Mouse (Mus musculus): ENCODE results near the gene Otud7b. TPM values are rescaled to one million over a fixed set of nuclear protein-coding genes. Genes with fewer than 3 reads are reported as not detected.

The Otud7b gene
- polyA plus RNA-seq, 1 experiment from 2014 or later = 10.8 TPM

GRCm38 (mm10) chr3:96135011-96135410, 30.7 kb downstream of the Otud7b start:
- no peak overlapping the region for H3K4me2 ChIP-seq (replicated peaks; ENCODE audit: low read depth, low read length)
- no peak overlapping the region for H3K4me3 ChIP-seq (ENCODE audit: low read depth, low read length)
- no peaks in the 10 kb centered on the region for H3K9me3 ChIP-seq (ENCODE audit: control insufficient read depth, low read length)
- DNase-seq (ENCODE audit: low spot score) = no peak
- no peaks in the 10 kb centered on the region for H3K27me3 ChIP-seq (ENCODE audit: control insufficient read depth, insufficient read depth, low read length)
- no peak overlapping the region for H3K27ac ChIP-seq (ENCODE audit: low read depth, low read length)
- H3K36me3 ChIP-seq (ENCODE audit: control insufficient read depth, insufficient read depth, low read length) = no peaks in the 10 kb centered on the region
- H3K4me1 ChIP-seq (replicated peaks; ENCODE audit: control insufficient read depth, insufficient read depth, low read length) = no peaks in the 10 kb centered on the region
- no peak for ATAC-seq (ENCODE audit: low FRiP score)
- WGBS = 81% methylated on average over 3 of the region's 3 CpGs
- H3K9ac ChIP-seq (ENCODE audit: low read depth, low read length) = no peak overlapping the region

DNA sequence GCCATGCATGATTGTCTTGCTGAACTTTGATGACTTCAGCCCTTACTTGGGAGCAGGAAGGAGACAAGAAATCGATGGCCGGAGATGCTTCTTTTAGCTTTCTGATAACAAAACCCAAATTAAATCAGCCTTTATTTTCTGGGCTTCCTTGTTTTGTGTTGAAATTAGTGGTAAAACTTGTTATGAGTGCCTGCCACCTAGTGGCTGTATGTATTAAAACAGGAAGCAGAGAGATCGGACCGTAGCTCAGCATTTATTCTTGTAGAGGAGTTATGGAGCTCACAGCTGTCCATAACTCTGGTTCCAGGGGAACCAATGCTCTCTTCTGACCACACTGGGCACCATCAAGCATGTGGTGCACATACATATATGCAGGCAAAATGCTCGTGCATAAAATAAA, 43.6 kb downstream of the Otud7b start:
- DNase-seq (ENCODE audit: low spot score) (peak; percentile 70), ATAC-seq (ENCODE audit: low FRiP score) (no peak)

DNA sequence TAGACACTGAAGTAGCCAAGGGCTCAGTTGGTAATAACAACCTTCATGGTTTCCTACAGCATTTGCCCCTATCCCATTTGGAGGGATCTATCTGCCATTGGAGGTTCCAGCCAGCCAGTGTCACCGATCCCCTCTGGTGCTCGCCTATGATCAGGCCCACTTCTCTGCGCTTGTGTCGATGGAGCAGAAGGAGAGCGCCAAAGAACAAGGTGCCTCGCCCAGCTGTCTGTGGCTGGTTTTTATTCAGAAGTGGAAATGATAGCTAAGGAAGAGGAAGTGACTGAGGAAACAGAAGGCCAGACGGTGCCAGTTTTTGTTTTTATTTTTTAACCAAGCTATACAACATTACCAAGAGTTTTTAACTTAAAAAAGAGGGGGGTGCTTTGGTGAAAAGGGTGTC, 47.5 kb downstream of the Otud7b start:
- no peaks in the 10 kb centered on the region for H3K27me3 ChIP-seq (ENCODE audit: control insufficient read depth, insufficient read depth, low read length)
- DNase-seq (ENCODE audit: low spot score) (no peak), ATAC-seq (ENCODE audit: low FRiP score) (no peak)
- H3K4me2 ChIP-seq (replicated peaks; ENCODE audit: low read depth, low read length) = no peak overlapping the region
- no peaks in the 10 kb centered on the region for H3K4me1 ChIP-seq (replicated peaks; ENCODE audit: control insufficient read depth, insufficient read depth, low read length)
- 90% methylated on average over 7 of the region's 7 CpGs for WGBS
- no peak overlapping the region for H3K27ac ChIP-seq (ENCODE audit: low read depth, low read length)
- no peaks in the 10 kb centered on the region for H3K9me3 ChIP-seq (ENCODE audit: control insufficient read depth, low read length)
- no peaks in the 10 kb centered on the region; the same call in 1 of the 2 replicates for H3K36me3 ChIP-seq (ENCODE audit: control insufficient read depth, insufficient read depth, low read length)
- no peak overlapping the region for H3K4me3 ChIP-seq (ENCODE audit: low read depth, low read length)
- no peak overlapping the region for H3K9ac ChIP-seq (ENCODE audit: low read depth, low read length)

More for the DNA sequence above, 43.6 kb downstream of the Otud7b start:
- Histone ChIP-seq H3K27ac (ENCODE audit: low read depth, low read length) (no peak overlapping the region), H3K36me3 (ENCODE audit: control insufficient read depth, insufficient read depth, low read length) (no peaks in the 10 kb centered on the region; the same call in 1 of the 2 replicates), H3K27me3 (ENCODE audit: control insufficient read depth, insufficient read depth, low read length) (no peaks in the 10 kb centered on the region), H3K4me3 (ENCODE audit: low read depth, low read length) (no peak overlapping the region), H3K4me2 (replicated peaks; ENCODE audit: low read depth, low read length) (no peak overlapping the region), H3K9ac (ENCODE audit: low read depth, low read length) (no peak overlapping the region), H3K4me1 (replicated peaks; ENCODE audit: control insufficient read depth, insufficient read depth, low read length) (no peaks in the 10 kb centered on the region), H3K9me3 (ENCODE audit: control insufficient read depth, low read length) (no peaks in the 10 kb centered on the region)
- 32% methylated on average over 5 of the region's 5 CpGs for WGBS

DNA sequence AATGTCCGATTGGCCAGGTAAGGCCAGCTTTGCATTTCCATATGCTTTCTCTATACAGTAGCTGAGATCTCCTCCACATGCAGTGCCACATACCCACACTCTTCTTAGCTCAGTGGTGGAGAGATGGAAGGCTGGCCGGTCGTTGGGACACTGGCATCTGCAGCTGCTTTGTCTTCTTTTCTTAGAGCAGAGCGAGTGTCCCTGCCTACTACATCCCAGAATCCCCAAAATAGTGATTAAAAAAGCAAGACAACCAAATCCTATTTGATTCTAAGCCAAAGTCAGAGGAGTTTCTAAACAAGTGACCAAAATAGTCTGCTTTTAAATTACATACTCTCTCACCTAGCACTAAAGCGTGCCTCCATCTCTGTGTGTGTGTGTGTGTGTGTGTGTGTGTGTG, 48.3 kb downstream of the Otud7b start:
- Histone ChIP-seq H3K4me1 (replicated peaks; ENCODE audit: control insufficient read depth, insufficient read depth, low read length) (no peaks in the 10 kb centered on the region), H3K9me3 (ENCODE audit: control insufficient read depth, low read length) (no peaks in the 10 kb centered on the region), H3K27ac (ENCODE audit: low read depth, low read length) (no peak overlapping the region), H3K9ac (ENCODE audit: low read depth, low read length) (no peak overlapping the region), H3K27me3 (ENCODE audit: control insufficient read depth, insufficient read depth, low read length) (no peaks in the 10 kb centered on the region), H3K4me3 (ENCODE audit: low read depth, low read length) (no peak overlapping the region), H3K4me2 (replicated peaks; ENCODE audit: low read depth, low read length) (no peak overlapping the region), H3K36me3 (ENCODE audit: control insufficient read depth, insufficient read depth, low read length) (no peaks in the 10 kb centered on the region; the same call in 1 of the 2 replicates)
- 93% methylated on average over 5 of the region's 5 CpGs for WGBS
- DNase-seq (ENCODE audit: low spot score) (no peak), ATAC-seq (ENCODE audit: low FRiP score) (no peak)

DNA sequence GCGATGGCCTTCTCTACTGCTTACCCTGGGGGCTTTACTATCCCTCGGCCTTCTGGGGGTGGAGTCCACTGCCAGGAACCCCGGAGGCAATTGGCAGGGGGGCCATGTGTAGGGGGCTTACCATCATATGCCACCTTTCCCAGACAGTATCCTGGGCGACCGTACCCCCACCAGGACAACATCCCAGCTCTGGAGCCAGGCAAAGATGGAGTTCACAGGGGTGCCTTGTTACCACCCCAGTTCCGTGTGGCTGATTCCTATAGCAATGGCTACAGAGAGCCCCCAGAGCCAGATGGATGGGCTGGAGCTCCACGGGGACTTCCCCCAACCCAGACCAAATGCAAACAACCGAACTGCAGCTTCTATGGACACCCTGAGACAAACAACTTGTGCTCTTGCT, 51.2 kb downstream of the Otud7b start:
- 86% methylated on average over 8 of the region's 8 CpGs for WGBS
- no peak overlapping the region for H3K27ac ChIP-seq (ENCODE audit: low read depth, low read length)
- DNase-seq (ENCODE audit: low spot score) (no peak), ATAC-seq (ENCODE audit: low FRiP score) (no peak)
- H3K9ac ChIP-seq (ENCODE audit: low read depth, low read length) = no peak overlapping the region
- H3K9me3 ChIP-seq (ENCODE audit: control insufficient read depth, low read length) = no peaks in the 10 kb centered on the region
- H3K4me1 ChIP-seq (replicated peaks; ENCODE audit: control insufficient read depth, insufficient read depth, low read length) = no peaks in the 10 kb centered on the region
- no peaks in the 10 kb centered on the region for H3K27me3 ChIP-seq (ENCODE audit: control insufficient read depth, insufficient read depth, low read length)
- H3K4me3 ChIP-seq (ENCODE audit: low read depth, low read length) = no peak overlapping the region
- H3K36me3 ChIP-seq (ENCODE audit: control insufficient read depth, insufficient read depth, low read length) = no peaks in the 10 kb centered on the region; the same call in 1 of the 2 replicates
- no peak overlapping the region for H3K4me2 ChIP-seq (replicated peaks; ENCODE audit: low read depth, low read length)

DNA sequence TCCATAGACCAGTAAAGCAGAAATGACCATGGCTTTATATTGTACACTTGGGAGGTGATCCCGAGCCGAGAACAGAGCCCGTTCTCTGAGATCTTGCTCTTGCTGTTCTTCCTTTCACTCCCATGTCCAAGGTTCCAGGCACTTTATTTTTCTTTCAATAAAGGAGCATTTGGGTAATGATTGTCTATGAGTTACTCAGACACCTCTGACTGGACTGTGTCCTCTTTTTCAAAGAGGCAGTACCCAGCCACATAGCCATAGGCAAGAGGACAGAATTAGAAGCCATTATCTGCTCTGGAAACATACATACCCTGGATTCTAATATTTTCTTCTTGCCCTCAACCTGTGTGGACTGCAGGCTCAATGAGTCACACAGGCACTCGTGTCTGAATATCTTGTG, 55.5 kb downstream of the Otud7b start:
- H3K9ac ChIP-seq (ENCODE audit: low read depth, low read length) = no peak overlapping the region
- H3K27me3 ChIP-seq (ENCODE audit: control insufficient read depth, insufficient read depth, low read length) = peaks cover 3% of the 10 kb centered on the region; the same call in 1 of the 2 replicates
- H3K4me2 ChIP-seq (replicated peaks; ENCODE audit: low read depth, low read length) = no peak overlapping the region
- H3K36me3 ChIP-seq (ENCODE audit: control insufficient read depth, insufficient read depth, low read length) = no peaks in the 10 kb centered on the region; the same call in 1 of the 2 replicates
- DNase-seq (ENCODE audit: low spot score) = no peak
- no peak overlapping the region for H3K4me3 ChIP-seq (ENCODE audit: low read depth, low read length)
- H3K27ac ChIP-seq (ENCODE audit: low read depth, low read length) = no peak overlapping the region
- ATAC-seq (ENCODE audit: low FRiP score) = no peak
- peaks cover 8% of the 10 kb centered on the region; the same call in 1 of the 2 replicates for H3K4me1 ChIP-seq (replicated peaks; ENCODE audit: control insufficient read depth, insufficient read depth, low read length)
- H3K9me3 ChIP-seq (ENCODE audit: control insufficient read depth, low read length) = no peaks in the 10 kb centered on the region
- 78% methylated on average over 4 of the region's 4 CpGs for WGBS

DNA sequence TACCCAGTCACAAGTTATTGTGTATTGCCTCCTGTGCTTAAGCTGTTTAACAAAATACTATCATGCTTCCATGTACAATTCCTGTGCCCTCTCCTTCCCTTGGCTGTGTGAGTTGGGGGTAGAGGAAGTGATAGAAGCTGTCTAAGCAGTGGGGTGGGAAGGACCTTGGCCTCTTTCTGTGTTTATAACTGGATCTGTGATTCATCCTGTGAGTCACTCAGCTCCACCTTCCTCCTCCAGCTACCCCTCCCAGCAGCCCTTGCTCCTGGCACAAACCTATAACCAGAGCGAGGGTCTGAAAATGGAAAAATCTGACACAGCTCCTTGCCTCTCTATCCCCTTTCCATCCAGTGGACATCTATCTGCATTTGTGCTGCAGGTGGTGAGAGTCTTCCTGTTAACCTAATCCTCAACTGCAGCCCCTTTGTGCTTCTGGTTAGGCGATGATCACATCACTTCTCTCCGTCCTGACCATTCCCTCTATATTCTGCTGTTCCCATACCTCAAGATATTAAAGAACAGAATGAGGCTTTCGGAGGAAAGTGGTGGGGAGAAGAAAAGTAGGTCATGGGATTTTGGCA, 56.0 kb downstream of the Otud7b start:
- ATAC-seq (ENCODE audit: low FRiP score) (no peak), DNase-seq (ENCODE audit: low spot score) (no peak)
- H3K4me2 ChIP-seq (replicated peaks; ENCODE audit: low read depth, low read length) = no peak overlapping the region; the same call in 1 of the 2 replicates
- H3K4me3 ChIP-seq (ENCODE audit: low read depth, low read length) = no peak overlapping the region
- H3K4me1 ChIP-seq (replicated peaks; ENCODE audit: control insufficient read depth, insufficient read depth, low read length) = peaks cover 8% of the 10 kb centered on the region; the same call in 1 of the 2 replicates
- 63% methylated on average over 4 of the region's 4 CpGs for WGBS
- H3K9me3 ChIP-seq (ENCODE audit: control insufficient read depth, low read length) = no peaks in the 10 kb centered on the region
- peaks cover 3% of the 10 kb centered on the region; the same call in 1 of the 2 replicates for H3K27me3 ChIP-seq (ENCODE audit: control insufficient read depth, insufficient read depth, low read length)
- no peaks in the 10 kb centered on the region; the same call in 1 of the 2 replicates for H3K36me3 ChIP-seq (ENCODE audit: control insufficient read depth, insufficient read depth, low read length)
- H3K27ac ChIP-seq (ENCODE audit: low read depth, low read length) = no peak overlapping the region
- no peak overlapping the region for H3K9ac ChIP-seq (ENCODE audit: low read depth, low read length)

- under 1% methylated on average over 12 of the region's 12 CpGs for WGBS
- H3K36me3 ChIP-seq (ENCODE audit: control insufficient read depth, insufficient read depth, low read length) = no peaks in the 10 kb centered on the region
- no peak overlapping the region for H3K27ac ChIP-seq (ENCODE audit: low read depth, low read length)
These were observed 56.6 kb downstream of the Otud7b start for GRCm38 (mm10) chr3:96160803-96161516.

More at GRCm38 (mm10) chr3:96160803-96161516, 56.6 kb downstream of the Otud7b start:
- H3K4me3 ChIP-seq (ENCODE audit: low read depth, low read length) = peak overlapping the region; percentile 27
- no peaks in the 10 kb centered on the region for H3K9me3 ChIP-seq (ENCODE audit: control insufficient read depth, low read length)
- peak overlapping the region; percentile 55 for H3K4me2 ChIP-seq (replicated peaks; ENCODE audit: low read depth, low read length)
- H3K4me1 ChIP-seq (replicated peaks; ENCODE audit: control insufficient read depth, insufficient read depth, low read length) = peaks cover 8% of the 10 kb centered on the region; the same call in 1 of the 2 replicates
- peak overlapping the region; percentile 44; the same call in 1 of the 2 replicates for H3K9ac ChIP-seq (ENCODE audit: low read depth, low read length)
- DNase-seq (ENCODE audit: low spot score) (peak; percentile 60), ATAC-seq (ENCODE audit: low FRiP score) (peak; percentile 53; the same call in 1 of the 2 replicates)
- H3K27me3 ChIP-seq (ENCODE audit: control insufficient read depth, insufficient read depth, low read length) = peaks cover 3% of the 10 kb centered on the region; the same call in 1 of the 2 replicates
